Mouse (Mus musculus) myocyte (in vitro differentiated cells): ENCODE data around the gene Fndc3b. TPM values are rescaled to one million over a fixed set of nuclear protein-coding genes. Genes with fewer than 3 reads are reported as not detected.

Source experiments
- H3K27me3 ChIP-seq: one replicate; pipeline ENCODE4 v1.6.1; 2011; ENCODE audit not compliant: control insufficient read depth, insufficient read depth, insufficient read length
- H3K36me3 ChIP-seq: one replicate; pipeline ENCODE4 v1.6.1; 2011; ENCODE audit not compliant: control insufficient read depth, insufficient read depth
- H3K4me2 ChIP-seq: one replicate; pipeline ENCODE4 v1.6.1; 2011; ENCODE audit warnings: low read depth, control low read depth
- H3K4me3 ChIP-seq: one replicate; pipeline ENCODE4 v1.5.1; 2011; ENCODE audit warnings: mild to moderate bottlenecking, control low read depth, moderate library complexity
- H3K79me2 ChIP-seq: one replicate; pipeline ENCODE4 v1.6.1; 2011; ENCODE audit not compliant: control insufficient read depth, insufficient read depth
- H3ac ChIP-seq: one replicate; pipeline ENCODE4 v1.6.1; 2011; ENCODE audit not compliant: control insufficient read depth, insufficient read length
- CEBPB ChIP-seq: IDR thresholded peaks from 2 replicates; pipeline ENCODE4 v1.6.1; 2011; ENCODE audit warnings: mild to moderate bottlenecking, moderate library complexity; ENCODE audit not compliant: poor library complexity, insufficient read depth, severe bottlenecking
- E2F4 ChIP-seq: IDR thresholded peaks from one replicate; pipeline ENCODE4 v1.6.1; 2011; ENCODE audit warnings: mild to moderate bottlenecking, control low read depth, moderate library complexity; ENCODE audit not compliant: insufficient read depth
- MAX ChIP-seq: IDR thresholded peaks from one replicate; pipeline ENCODE4 v1.6.1; 2011; ENCODE audit warnings: low read depth, mild to moderate bottlenecking, control low read depth
- MYOD1 ChIP-seq, 3 experiments: IDR thresholded peaks; one replicate each; pipeline ENCODE4 v1.6.1; 2011; ENCODE audit warnings: control low read depth in 2 of 3, low read depth in 2 of 3, mild to moderate bottlenecking in 2 of 3, moderate library complexity in 1 of 3; ENCODE audit not compliant: insufficient read length in 2 of 3, control insufficient read depth in 1 of 3
- MYOG ChIP-seq, 3 experiments: IDR thresholded peaks; one replicate each; pipeline ENCODE4 v1.6.1; 2011; ENCODE audit warnings: control low read depth in 2 of 3, low read depth in 2 of 3, mild to moderate bottlenecking in 2 of 3; ENCODE audit not compliant: insufficient read length in 2 of 3, control insufficient read depth in 1 of 3, insufficient read depth in 1 of 3
- POLR2A ChIP-seq: IDR thresholded peaks from one replicate; pipeline ENCODE4 v1.6.1; 2011; ENCODE audit warnings: low read depth, mild to moderate bottlenecking, control low read depth, moderate library complexity; ENCODE audit not compliant: insufficient read length
- POLR2AphosphoS2 ChIP-seq: IDR thresholded peaks from one replicate; pipeline ENCODE4 v1.6.1; 2011; ENCODE audit warnings: low read depth, control low read depth; ENCODE audit not compliant: insufficient read length
- REST ChIP-seq: IDR thresholded peaks from one replicate; pipeline ENCODE4 v1.6.1; 2011; ENCODE audit warnings: mild to moderate bottlenecking, control low read depth, moderate library complexity; ENCODE audit not compliant: insufficient read depth, insufficient read length
- SRF ChIP-seq: IDR thresholded peaks from one replicate; pipeline ENCODE4 v1.6.1; 2011; ENCODE audit warnings: low read depth; ENCODE audit not compliant: control insufficient read depth, insufficient read length
- TCF12 ChIP-seq: IDR thresholded peaks from one replicate; pipeline ENCODE4 v1.6.1; 2011; ENCODE audit warnings: mild to moderate bottlenecking, control low read depth; ENCODE audit not compliant: poor library complexity, insufficient read depth, severe bottlenecking
- TCF3 ChIP-seq: IDR thresholded peaks from one replicate; pipeline ENCODE4 v1.6.1; 2011; ENCODE audit warnings: low read depth, control low read depth; ENCODE audit not compliant: insufficient read length
- USF1 ChIP-seq: IDR thresholded peaks from one replicate; pipeline ENCODE4 v1.6.1; 2011; ENCODE audit warnings: low read depth, mild to moderate bottlenecking, control low read depth, moderate library complexity
- polyA plus RNA-seq: library from polyadenylated mRNA; unstranded; fragments of >200 nt; fragmentation: generic; extraction: Trizol; gene quantifications from one replicate; pipeline ENCODE4 v1.2.1, GENCODE M21; 2012; ENCODE audit warnings: missing spikeins

The Fndc3b gene
- polyA plus RNA-seq, 1 experiment, result 25.8 TPM

- Histone ChIP-seq H3K36me3 (peaks cover 41% of the 10 kb centered on the region), H3ac (no peak overlapping the region), H3K4me2 (no peak overlapping the region), H3K79me2 (no peaks in the 10 kb centered on the region), H3K27me3 (no peaks in the 10 kb centered on the region), H3K4me3 (no peak overlapping the region)
- TF ChIP-seq MAX (no peak), TCF12 (no peak), MYOG (IDR thresholded peaks at IDR 0.05; ENCODE audit: control insufficient read depth in 1 of 3, insufficient read depth in 1 of 3, insufficient read length in 2 of 3, low read depth in 2 of 3) (no peak), CEBPB (no peak), MYOD1 (IDR thresholded peaks at IDR 0.05; ENCODE audit: control insufficient read depth in 1 of 3, insufficient read length in 2 of 3, low read depth in 2 of 3) (no peak), SRF (no peak)
Measured at GRCm38 (mm10) chr3:27490891-27491290, 220.2 kb downstream of the Fndc3b start.

- H3ac ChIP-seq, result no peak overlapping the region
- H3K36me3 ChIP-seq, result peaks cover 36% of the 10 kb centered on the region
- no peak for TF ChIP-seq CEBPB
- TF ChIP-seq MYOG (IDR thresholded peaks at IDR 0.05; ENCODE audit: control insufficient read depth in 1 of 3, insufficient read depth in 1 of 3, insufficient read length in 2 of 3, low read depth in 2 of 3), result no peak
- no peak for TF ChIP-seq POLR2A
- no peak for TF ChIP-seq MYOD1 (IDR thresholded peaks at IDR 0.05; ENCODE audit: control insufficient read depth in 1 of 3, insufficient read length in 2 of 3, low read depth in 2 of 3)
- no peak for TF ChIP-seq SRF
- no peak for TF ChIP-seq TCF3
- TF ChIP-seq USF1, result no peak
- no peak overlapping the region for H3K4me2 ChIP-seq
- H3K4me3 ChIP-seq, result no peak overlapping the region
- H3K27me3 ChIP-seq, result no peaks in the 10 kb centered on the region
- no peaks in the 10 kb centered on the region for H3K79me2 ChIP-seq
Measured at GRCm38 (mm10) chr3:27489550-27489949, 221.6 kb downstream of the Fndc3b start.

- Histone ChIP-seq H3K79me2 (no peaks in the 10 kb centered on the region), H3K4me2 (no peak overlapping the region), H3ac (no peak overlapping the region), H3K4me3 (no peak overlapping the region), H3K36me3 (peaks cover 12% of the 10 kb centered on the region), H3K27me3 (no peaks in the 10 kb centered on the region)
- no peak for TF ChIP-seq POLR2A
- no peak for TF ChIP-seq USF1
- TF ChIP-seq MYOD1 (IDR thresholded peaks at IDR 0.05; ENCODE audit: control insufficient read depth in 1 of 3, insufficient read length in 2 of 3, low read depth in 2 of 3), result no peak
- TF ChIP-seq TCF12, result no peak
- TF ChIP-seq CEBPB, result no peak
- no peak for TF ChIP-seq MAX
- TF ChIP-seq SRF, result no peak
- no peak for TF ChIP-seq E2F4
- no peak for TF ChIP-seq TCF3
- no peak for TF ChIP-seq MYOG (IDR thresholded peaks at IDR 0.05; ENCODE audit: control insufficient read depth in 1 of 3, insufficient read depth in 1 of 3, insufficient read length in 2 of 3, low read depth in 2 of 3)
- no peak for TF ChIP-seq POLR2AphosphoS2
- no peak for TF ChIP-seq REST
Measured at GRCm38 (mm10) chr3:27485141-27485540, 226.0 kb downstream of the Fndc3b start.

GRCm38 (mm10) chr3:27484698-27485097 lies 226.4 kb downstream of the Fndc3b start:
- no peak overlapping the region for H3K4me2 ChIP-seq
- H3K36me3 ChIP-seq, result peaks cover 8% of the 10 kb centered on the region
- no peaks in the 10 kb centered on the region for H3K27me3 ChIP-seq
- H3K79me2 ChIP-seq, result no peaks in the 10 kb centered on the region
- no peak for TF ChIP-seq TCF3
- no peak for TF ChIP-seq MYOD1 (IDR thresholded peaks at IDR 0.05; ENCODE audit: control insufficient read depth in 1 of 3, insufficient read length in 2 of 3, low read depth in 2 of 3)
- H3ac ChIP-seq, result no peak overlapping the region
- H3K4me3 ChIP-seq, result no peak overlapping the region

- H3K36me3 ChIP-seq, result peaks cover 8% of the 10 kb centered on the region
- H3K4me3 ChIP-seq, result no peak overlapping the region
- no peak for TF ChIP-seq MYOG (IDR thresholded peaks at IDR 0.05; ENCODE audit: control insufficient read depth in 1 of 3, insufficient read depth in 1 of 3, insufficient read length in 2 of 3, low read depth in 2 of 3)
- no peak for TF ChIP-seq POLR2A
- TF ChIP-seq TCF3, result no peak
- no peak for TF ChIP-seq CEBPB
- no peak for TF ChIP-seq SRF
- H3K4me2 ChIP-seq, result no peak overlapping the region
- H3K79me2 ChIP-seq, result no peaks in the 10 kb centered on the region
- H3K27me3 ChIP-seq, result no peaks in the 10 kb centered on the region
- no peak overlapping the region for H3ac ChIP-seq
Measured at GRCm38 (mm10) chr3:27483762-27484161, 227.3 kb downstream of the Fndc3b start.

- TF ChIP-seq TCF12, result no peak
- TF ChIP-seq REST, result no peak
- no peak for TF ChIP-seq MAX
- TF ChIP-seq POLR2A, result no peak
- TF ChIP-seq MYOD1 (IDR thresholded peaks at IDR 0.05; ENCODE audit: control insufficient read depth in 1 of 3, insufficient read length in 2 of 3, low read depth in 2 of 3), result no peak
- TF ChIP-seq SRF, result no peak
- no peak for TF ChIP-seq TCF3
- TF ChIP-seq E2F4, result no peak
- TF ChIP-seq MYOG (IDR thresholded peaks at IDR 0.05; ENCODE audit: control insufficient read depth in 1 of 3, insufficient read depth in 1 of 3, insufficient read length in 2 of 3, low read depth in 2 of 3), result no peak
- no peak for TF ChIP-seq POLR2AphosphoS2
- H3K27me3 ChIP-seq, result no peaks in the 10 kb centered on the region
- H3K36me3 ChIP-seq, result peaks cover 4% of the 10 kb centered on the region
- H3ac ChIP-seq, result no peak overlapping the region
- H3K4me2 ChIP-seq, result no peak overlapping the region
- no peak overlapping the region for H3K4me3 ChIP-seq
- H3K79me2 ChIP-seq, result no peaks in the 10 kb centered on the region
Measured at GRCm38 (mm10) chr3:27483321-27483720, 227.8 kb downstream of the Fndc3b start.
